Mouse (Mus musculus): Measurements from ENCODE around the gene Sumf1. TPM values are rescaled to one million over a fixed set of nuclear protein-coding genes. Genes with fewer than 3 reads are reported as not detected.
A peak's percentile ranks its signal among the peaks of the same experiment; 100 is the strongest.

Sumf1 gene
- total and polyA plus RNA-seq, 2 experiments from 2014 or later: 13.7 to 23.0 TPM

GRCm38 (mm10) chr6:108213481-108214293 lies 28.3 kb upstream of the Sumf1 start:
- H3K4me2 ChIP-seq (ENCODE audit: low read depth, low read length, poor library complexity, severe bottlenecking): peak overlapping the region; percentile 94
- H3K9ac ChIP-seq (replicated peaks; ENCODE audit: low read length, poor library complexity, severe bottlenecking): peak overlapping the region; percentile 52
- no peak for TF ChIP-seq CTCF (IDR thresholded peaks at IDR 0.05)
- H3K4me1 ChIP-seq (ENCODE audit: insufficient read depth, low read length): no peaks in the 10 kb centered on the region; the same call in 1 of the 2 replicates
- no peak overlapping the region for H3K27ac ChIP-seq (ENCODE audit: low read depth, low read length)
- DNase-seq (ENCODE audit: low spot score) (no peak), ATAC-seq (ENCODE audit: low FRiP score) (peak; percentile 0; the same call in 1 of the 2 replicates)
- peak overlapping the region; percentile 63 for H3K4me3 ChIP-seq (ENCODE audit: low read depth, low read length)
- under 1% methylated on average over 29 of the region's 29 CpGs for WGBS
- no peaks in the 10 kb centered on the region for H3K9me3 ChIP-seq (ENCODE audit: low read length)
- H3K36me3 ChIP-seq (ENCODE audit: insufficient read depth, low read length): no peaks in the 10 kb centered on the region
- H3K27me3 ChIP-seq (ENCODE audit: insufficient read depth, low read length): no peaks in the 10 kb centered on the region

GRCm38 (mm10) chr6:108212881-108213295 lies 27.5 kb upstream of the Sumf1 start, which contains the start of gene Itpr1:
Gene Itpr1, plus strand, starts transcription at chr6:108213096.
- H3K27ac ChIP-seq (ENCODE audit: low read depth, low read length): no peak within 1 kb of the TSS
- H3K9ac ChIP-seq (replicated peaks; ENCODE audit: low read length, poor library complexity, severe bottlenecking): peak within 1 kb of the TSS; percentile 52
- no peaks in the 10 kb centered on the region; the same call in 1 of the 2 replicates for H3K4me1 ChIP-seq (ENCODE audit: insufficient read depth, low read length)
- peak; percentile 98 for DNase-seq (ENCODE audit: low spot score)
- no peak for TF ChIP-seq CTCF (IDR thresholded peaks at IDR 0.05)
- WGBS: 1% methylated on average over 27 of the region's 27 CpGs
- H3K9me3 ChIP-seq (ENCODE audit: low read length): no peaks in the 10 kb centered on the region
- peak within 1 kb of the TSS; percentile 94 for H3K4me2 ChIP-seq (ENCODE audit: low read depth, low read length, poor library complexity, severe bottlenecking)
- peak; percentile 99 for ATAC-seq (ENCODE audit: low FRiP score)
- no peaks in the 10 kb centered on the region for H3K36me3 ChIP-seq (ENCODE audit: insufficient read depth, low read length)
- peak within 1 kb of the TSS; percentile 63 for H3K4me3 ChIP-seq (ENCODE audit: low read depth, low read length)
- no peaks in the 10 kb centered on the region for H3K27me3 ChIP-seq (ENCODE audit: insufficient read depth, low read length)

- Histone ChIP-seq H3K27me3 (ENCODE audit: insufficient read depth, low read length) (no peaks in the 10 kb centered on the region), H3K36me3 (ENCODE audit: insufficient read depth, low read length) (no peaks in the 10 kb centered on the region), H3K4me1 (ENCODE audit: insufficient read depth, low read length) (no peaks in the 10 kb centered on the region; the same call in 1 of the 2 replicates), H3K9me3 (ENCODE audit: low read length) (no peaks in the 10 kb centered on the region), H3K4me2 (ENCODE audit: low read depth, low read length, poor library complexity, severe bottlenecking) (peak overlapping the region; percentile 94), H3K27ac (ENCODE audit: low read depth, low read length) (no peak overlapping the region), H3K4me3 (ENCODE audit: low read depth, low read length) (peak overlapping the region; percentile 63), H3K9ac (replicated peaks; ENCODE audit: low read length, poor library complexity, severe bottlenecking) (peak overlapping the region; percentile 52)
- ATAC-seq (ENCODE audit: low FRiP score) (peak; percentile 6; the same call in 1 of the 2 replicates), DNase-seq (ENCODE audit: low spot score) (no peak)
- 8% methylated on average over 36 of the region's 36 CpGs for WGBS
- TF ChIP-seq CTCF (IDR thresholded peaks at IDR 0.05): no peak
These were observed 26.8 kb upstream of the Sumf1 start for GRCm38 (mm10) chr6:108211896-108212880.

GRCm38 (mm10) chr6:108206914-108207566 lies 21.7 kb upstream of the Sumf1 start:
- Histone ChIP-seq H3K36me3 (ENCODE audit: insufficient read depth, low read length) (no peaks in the 10 kb centered on the region), H3K9me3 (ENCODE audit: low read length) (no peaks in the 10 kb centered on the region), H3K27ac (ENCODE audit: low read depth, low read length) (no peak overlapping the region), H3K4me3 (ENCODE audit: low read depth, low read length) (no peak overlapping the region), H3K4me1 (ENCODE audit: insufficient read depth, low read length) (no peaks in the 10 kb centered on the region; the same call in 1 of the 2 replicates), H3K4me2 (ENCODE audit: low read depth, low read length, poor library complexity, severe bottlenecking) (no peak overlapping the region), H3K9ac (replicated peaks; ENCODE audit: low read length, poor library complexity, severe bottlenecking) (no peak overlapping the region), H3K27me3 (ENCODE audit: insufficient read depth, low read length) (no peaks in the 10 kb centered on the region)
- ATAC-seq (ENCODE audit: low FRiP score) (no peak), DNase-seq (ENCODE audit: low spot score) (no peak)
- WGBS: 83% methylated on average over 5 of the region's 5 CpGs
- TF ChIP-seq CTCF (IDR thresholded peaks at IDR 0.05): no peak

GRCm38 (mm10) chr6:108206145-108206544 lies 20.8 kb upstream of the Sumf1 start:
- H3K27ac ChIP-seq (ENCODE audit: low read depth, low read length): no peak overlapping the region
- ATAC-seq (ENCODE audit: low FRiP score) (no peak), DNase-seq (ENCODE audit: low spot score) (no peak)
- H3K4me2 ChIP-seq (ENCODE audit: low read depth, low read length, poor library complexity, severe bottlenecking): no peak overlapping the region
- no peaks in the 10 kb centered on the region for H3K9me3 ChIP-seq (ENCODE audit: low read length)
- no peak overlapping the region for H3K9ac ChIP-seq (replicated peaks; ENCODE audit: low read length, poor library complexity, severe bottlenecking)
- no peaks in the 10 kb centered on the region for H3K36me3 ChIP-seq (ENCODE audit: insufficient read depth, low read length)
- no peak for TF ChIP-seq CTCF (IDR thresholded peaks at IDR 0.05)
- H3K27me3 ChIP-seq (ENCODE audit: insufficient read depth, low read length): no peaks in the 10 kb centered on the region
- H3K4me3 ChIP-seq (ENCODE audit: low read depth, low read length): no peak overlapping the region
- 79% methylated on average over 4 of the region's 4 CpGs for WGBS
- no peaks in the 10 kb centered on the region for H3K4me1 ChIP-seq (ENCODE audit: insufficient read depth, low read length)
